Mouse (Mus musculus) cerebellum, adult 18-20 months (tissue): ENCODE data around the gene Ccdc153.

Experiments
- DNase-seq, 2 experiments: peaks; one replicate each; pipeline ENCODE4 v3.0.0; 2021

Ccdc153 gene

GRCm38 (mm10) chr9:44288076-44288958, 47.8 kb downstream of the Ccdc153 start, which contains the start of gene Abcg4:
Gene Abcg4, minus strand, starts transcription at chr9:44288615.
- DNase-seq = peak; percentile 72 to 80

GRCm38 (mm10) chr9:44288959-44289291, 48.4 kb downstream of the Ccdc153 start:
- DNase-seq = no peak

GRCm38 (mm10) chr9:44292490-44292889, 52.0 kb downstream of the Ccdc153 start:
- DNase-seq = peak; percentile 57 to 68
